Mouse (Mus musculus): Measurements from ENCODE around the gene Abca4.

GRCm38 (mm10) chr3:122184109-122184508 lies 139.9 kb downstream of the Abca4 start:
- TF ChIP-seq CTCF (IDR thresholded peaks at IDR 0.05; ENCODE audit: low read depth) (peak; percentile 64), EP300 (optimal IDR thresholded peaks at IDR 0.05) (no peak)
